Mouse (Mus musculus): ENCODE data around the gene Ect2. TPM values are rescaled to one million over a fixed set of nuclear protein-coding genes. Genes with fewer than 3 reads are reported as not detected.
A peak's percentile ranks its signal among the peaks of the same experiment; 100 is the strongest.

Gene Ect2
- total and polyA plus RNA-seq, 3 experiments, result 22.6 to 48.5 (median 31.5) TPM

- peaks cover 0 to 27% of the 10 kb centered on the region in 2 experiments; a peak in 3 of 4 replicates for H3K36me3 ChIP-seq (ENCODE audit: control insufficient read depth in 1 of 2, insufficient read depth in 2 of 2, low read length in 2 of 2)
- peak overlapping the region; percentile 25 for H3K9ac ChIP-seq (ENCODE audit: control insufficient read depth, low read depth, low read length, poor library complexity, severe bottlenecking)
- H3K4me3 ChIP-seq (ENCODE audit: control insufficient read depth in 1 of 2, insufficient read depth in 1 of 2, low read depth in 2 of 2, low read length in 2 of 2), result no peak overlapping the region
- H3K27me3 ChIP-seq (ENCODE audit: control insufficient read depth in 1 of 2, insufficient read depth in 2 of 2, low read length in 2 of 2), result no peaks in the 10 kb centered on the region
- no peak overlapping the region; the same call in 1 of the 2 replicates for H3K27ac ChIP-seq (ENCODE audit: control insufficient read depth, low read depth, low read length)
- peak; percentile 49 for DNase-seq (ENCODE audit: low read depth, low spot score)
- H3K79me2 ChIP-seq (ENCODE audit: control insufficient read depth, insufficient read depth, low read length, poor library complexity), result peaks cover 23% of the 10 kb centered on the region
- peaks cover 9 to 21% of the 10 kb centered on the region in 2 experiments for H3K4me1 ChIP-seq (ENCODE audit: control insufficient read depth in 1 of 2, insufficient read depth in 2 of 2, low read length in 2 of 2)
- H3K9me3 ChIP-seq (replicated peaks; ENCODE audit: insufficient read depth, low read length), result no peaks in the 10 kb centered on the region
- peak; percentile 85 for TF ChIP-seq RCOR1 (IDR thresholded peaks at IDR 0.05; ENCODE audit: low read depth, low read length)
- TF ChIP-seq MYC (IDR thresholded peaks at IDR 0.05; ENCODE audit: low read depth, low read length), result no peak
- peak; percentile 83 for TF ChIP-seq EP300 (IDR thresholded peaks at IDR 0.05; ENCODE audit: low read depth in 1 of 2, low read length in 2 of 2)
- TF ChIP-seq GATA1 (IDR thresholded peaks at IDR 0.05; ENCODE audit: low read depth, low read length), result peak; percentile 85
- TF ChIP-seq ZNF384 (IDR thresholded peaks at IDR 0.05; ENCODE audit: low read depth, low read length), result peak; percentile 87
- TF ChIP-seq ZC3H11A (IDR thresholded peaks at IDR 0.05; ENCODE audit: low read depth, low read length), result no peak
- peak; percentile 39 for TF ChIP-seq TAL1 (IDR thresholded peaks at IDR 0.05; ENCODE audit: low read length)
- TF ChIP-seq MAFK (IDR thresholded peaks at IDR 0.05; ENCODE audit: borderline replicate concordance, low read depth, low read length), result peak; percentile 55; the same call in 1 of the 2 replicates
- TF ChIP-seq SIN3A (IDR thresholded peaks at IDR 0.05; ENCODE audit: low read length), result 0 out of 2 replicates have a peak, but pooled peaks have one; percentile 15
- no peak for TF ChIP-seq USF1 (IDR thresholded peaks at IDR 0.05; ENCODE audit: low read depth, low read length)
- peak; percentile 57 for TF ChIP-seq ETS1 (IDR thresholded peaks at IDR 0.05; ENCODE audit: low read depth, low read length)
- peak; percentile 60; the same call in 1 of the 2 replicates for TF ChIP-seq TCF12 (IDR thresholded peaks at IDR 0.05; ENCODE audit: low read depth, low read length)
Observed at GRCm38 (mm10) chr3:27155051-27155855, 1.6 kb upstream of the Ect2 start.

GRCm38 (mm10) chr3:27154280-27154679 is 602 bp upstream of the Ect2 start:
- Histone ChIP-seq H3K9ac (ENCODE audit: control insufficient read depth, low read depth, low read length, poor library complexity, severe bottlenecking) (peak overlapping the region; percentile 60), H3K79me2 (ENCODE audit: control insufficient read depth, insufficient read depth, low read length, poor library complexity) (peaks cover 23% of the 10 kb centered on the region), H3K9me3 (replicated peaks; ENCODE audit: insufficient read depth, low read length) (no peaks in the 10 kb centered on the region), H3K36me3 (ENCODE audit: control insufficient read depth in 1 of 2, insufficient read depth in 2 of 2, low read length in 2 of 2) (peaks cover 4 to 27% of the 10 kb centered on the region in 2 experiments), H3K4me1 (ENCODE audit: control insufficient read depth in 1 of 2, insufficient read depth in 2 of 2, low read length in 2 of 2) (peaks cover 9 to 21% of the 10 kb centered on the region in 2 experiments), H3K4me3 (ENCODE audit: control insufficient read depth in 1 of 2, insufficient read depth in 1 of 2, low read depth in 2 of 2, low read length in 2 of 2) (peak overlapping the region; percentile 52 to 62), H3K27me3 (ENCODE audit: control insufficient read depth in 1 of 2, insufficient read depth in 2 of 2, low read length in 2 of 2) (no peaks in the 10 kb centered on the region), H3K27ac (ENCODE audit: control insufficient read depth, low read depth, low read length) (peak overlapping the region; percentile 16)
- DNase-seq (ENCODE audit: low read depth, low spot score), result no peak
- TF ChIP-seq JUND (IDR thresholded peaks at IDR 0.05; ENCODE audit: low read depth, low read length), result no peak

Measured in MEL (cell line).